Mouse (Mus musculus) heart, adult 2 months (tissue): Measurements from ENCODE around the gene Agtrap. TPM values are rescaled to one million over a fixed set of nuclear protein-coding genes. Genes with fewer than 3 reads are reported as not detected.

Experiments
- DNase-seq, 2 experiments: peaks; one replicate each; pipeline ENCODE4 v3.0.0; 2021
- H3K27ac ChIP-seq: fragments of 200-600 bp; 2 replicates; pipeline ENCODE4 v1.8.1; 2022
- H3K27me3 ChIP-seq: fragments of 200-500 bp; 2 replicates; pipeline ENCODE4 v1.6.1; 2012; ENCODE audit warnings: mild to moderate bottlenecking, low read length, inconsistent platforms, mixed read lengths; ENCODE audit not compliant: control insufficient read depth, insufficient read depth
- H3K36me3 ChIP-seq: fragments of 200-500 bp; 2 replicates; pipeline ENCODE4 v1.6.1; 2012; ENCODE audit warnings: low read length, inconsistent platforms; ENCODE audit not compliant: control insufficient read depth, insufficient read depth
- H3K4me1 ChIP-seq: fragments of 200-500 bp; 2 replicates; pipeline ENCODE4 v1.6.1; 2011; ENCODE audit warnings: low read length; ENCODE audit not compliant: control insufficient read depth, insufficient read depth
- H3K4me3 ChIP-seq: fragments of 200-600 bp; 2 replicates; pipeline ENCODE4 v1.8.1; 2022
- H3K79me2 ChIP-seq: fragments of 200-500 bp; replicated peaks from 2 replicates; pipeline ENCODE4 v1.6.1; 2012; ENCODE audit warnings: mild to moderate bottlenecking, inconsistent platforms, low read length, moderate library complexity, mixed read lengths; ENCODE audit not compliant: control insufficient read depth, insufficient read depth
- H3K9ac ChIP-seq: fragments of 200-500 bp; 2 replicates; pipeline ENCODE4 v1.6.1; 2012; ENCODE audit warnings: low read depth, mild to moderate bottlenecking, control low read depth, inconsistent platforms, low read length, mixed read lengths
- CTCF ChIP-seq: fragments of 200-600 bp; IDR thresholded peaks from 2 replicates; pipeline ENCODE4 v1.8.1; 2022; ENCODE audit warnings: antibody characterized with exemption, mild to moderate bottlenecking, moderate library complexity
- EP300 ChIP-seq: fragments of 200-500 bp; IDR thresholded peaks from 2 replicates; pipeline ENCODE4 v1.6.1; 2011; ENCODE audit warnings: low read depth, low read length, control low read depth; ENCODE audit not compliant: insufficient read depth
- POLR2A ChIP-seq: fragments of 200-500 bp; IDR thresholded peaks from 2 replicates; pipeline ENCODE4 v1.6.1; 2011; ENCODE audit warnings: mild to moderate bottlenecking, low read depth, low read length, control low read depth; ENCODE audit not compliant: insufficient read depth
- WGBS: fragments of 180-500 bp; shearing (Covaris S2); methylation state at CpG from one replicate; pipeline ENCODE4 v1.1.7; 2018; 5-methylcytosine and 5-hydroxymethylcytosine counted together
- intact Hi-C: fragments of 180-260 bp; cut with DNase I; formaldehyde crosslinking; loops from one replicate; pipeline ENCODE4 v1.15.1; 2025
- polyA plus RNA-seq: library from polyadenylated mRNA; depleted of rRNA; stranded (reverse); fragments of >200 nt; gene quantifications from 2 replicates; pipeline ENCODE4 v1.2.3, GENCODE M21; 2012
- total RNA-seq, 2 experiments: library from RNA; stranded (reverse); gene quantifications; 2 replicates each; pipeline ENCODE4 v1.2.3; 2021

Gene Agtrap
- total and polyA plus RNA-seq, 3 experiments: 38.3 to 47.1 (median 40.2) TPM

DNA sequence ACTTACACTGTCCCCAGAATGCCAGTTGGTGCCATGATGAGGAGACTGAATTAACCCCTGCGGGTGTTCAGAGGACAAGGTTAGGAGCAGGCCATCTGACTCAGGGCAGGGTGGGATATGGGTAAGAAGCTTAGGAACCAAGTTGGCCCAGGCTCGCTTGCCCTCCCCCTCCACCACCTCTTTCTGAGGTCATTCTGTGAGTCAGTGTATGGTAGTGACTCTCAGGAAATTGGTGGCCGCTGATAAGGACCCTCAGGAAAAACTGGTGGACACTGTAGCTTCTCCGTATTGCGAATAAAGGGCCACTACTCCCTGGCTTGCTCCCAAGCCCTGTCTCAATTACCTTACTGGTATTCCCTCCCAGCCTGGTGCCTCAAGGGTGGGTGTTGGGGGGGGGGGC, 21.4 kb upstream of the Agtrap start:
- no peak for DNase-seq
- no peak overlapping the region for H3K4me3 ChIP-seq
- WGBS: 49% methylated on average over 5 of the region's 5 CpGs
- no peak for TF ChIP-seq CTCF
- TF ChIP-seq EP300: no peak
- TF ChIP-seq POLR2A: no peak
- no peaks in the 10 kb centered on the region for H3K36me3 ChIP-seq
- no peak overlapping the region for H3K9ac ChIP-seq
- intact Hi-C loops: no loop called here
- no peak overlapping the region for H3K27ac ChIP-seq
- H3K27me3 ChIP-seq: no peaks in the 10 kb centered on the region
- H3K79me2 ChIP-seq: no peaks in the 10 kb centered on the region
- no peaks in the 10 kb centered on the region for H3K4me1 ChIP-seq

- H3K36me3 ChIP-seq: no peaks in the 10 kb centered on the region
- no peaks in the 10 kb centered on the region for H3K79me2 ChIP-seq
- no peak for DNase-seq
- no peak overlapping the region for H3K27ac ChIP-seq
- 30% methylated on average over 7 of the region's 7 CpGs for whole genome bisulfite sequencing
- H3K4me3 ChIP-seq: no peak overlapping the region
- H3K9ac ChIP-seq: no peak overlapping the region
- intact Hi-C loops: no loop called here
- TF ChIP-seq POLR2A (no peak), EP300 (no peak), CTCF (no peak)
- H3K27me3 ChIP-seq: no peaks in the 10 kb centered on the region
- H3K4me1 ChIP-seq: no peaks in the 10 kb centered on the region
Observed at GRCm38 (mm10) chr4:148108565-148109100, 20.8 kb upstream of the Agtrap start.

DNA sequence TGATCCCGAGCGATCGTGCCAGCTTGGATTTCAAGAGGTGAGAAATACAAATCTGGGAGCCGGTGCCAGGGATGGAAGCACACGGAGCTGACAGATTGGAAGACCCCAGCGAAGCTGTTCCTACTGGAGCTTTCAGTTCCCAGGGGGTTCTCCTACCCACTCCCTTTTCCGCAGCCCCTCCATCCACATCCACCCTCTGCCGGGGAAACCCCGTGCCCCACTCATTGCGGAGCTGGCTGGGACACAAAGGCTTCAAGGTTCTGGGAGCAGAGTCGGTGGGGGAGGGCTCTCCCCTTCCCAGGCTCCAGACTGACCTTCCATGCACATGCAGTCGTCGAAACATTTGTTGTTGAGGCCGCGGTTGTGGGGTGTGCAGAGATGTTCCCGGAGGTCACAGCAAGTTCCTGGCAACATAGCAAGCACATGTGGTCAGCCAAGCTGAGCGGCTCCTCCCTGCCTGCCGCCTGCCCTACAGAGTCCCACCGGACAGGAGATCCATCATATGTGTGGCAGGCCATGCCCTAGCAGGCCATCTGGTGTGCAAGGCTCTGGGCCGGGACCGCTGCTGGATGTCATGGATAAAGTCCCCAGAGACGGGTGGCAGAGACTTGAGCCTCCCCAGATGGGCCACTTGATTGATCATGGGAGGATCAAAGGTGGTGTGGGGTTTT, 19.9 kb upstream of the Agtrap start:
- TF ChIP-seq CTCF (no peak), POLR2A (no peak), EP300 (no peak)
- DNase-seq: no peak
- Histone ChIP-seq H3K27ac (no peak overlapping the region), H3K9ac (no peak overlapping the region), H3K79me2 (no peaks in the 10 kb centered on the region), H3K4me1 (no peaks in the 10 kb centered on the region), H3K4me3 (no peak overlapping the region), H3K27me3 (no peaks in the 10 kb centered on the region), H3K36me3 (no peaks in the 10 kb centered on the region)
- intact Hi-C loops: no loop called here
- WGBS: 40% methylated on average over 22 of the region's 22 CpGs

- no peak overlapping the region for H3K4me3 ChIP-seq
- H3K27ac ChIP-seq: no peak overlapping the region
- H3K9ac ChIP-seq: no peak overlapping the region
- no peaks in the 10 kb centered on the region for H3K36me3 ChIP-seq
- H3K4me1 ChIP-seq: no peaks in the 10 kb centered on the region
- no peak for DNase-seq
- intact Hi-C loops: no loop called here
- WGBS: 81% methylated on average over 3 of the region's 3 CpGs
- H3K79me2 ChIP-seq: no peaks in the 10 kb centered on the region
- TF ChIP-seq POLR2A (no peak), CTCF (no peak), EP300 (no peak)
- H3K27me3 ChIP-seq: no peaks in the 10 kb centered on the region
Observed at GRCm38 (mm10) chr4:148104146-148104545, 16.3 kb upstream of the Agtrap start.

DNA sequence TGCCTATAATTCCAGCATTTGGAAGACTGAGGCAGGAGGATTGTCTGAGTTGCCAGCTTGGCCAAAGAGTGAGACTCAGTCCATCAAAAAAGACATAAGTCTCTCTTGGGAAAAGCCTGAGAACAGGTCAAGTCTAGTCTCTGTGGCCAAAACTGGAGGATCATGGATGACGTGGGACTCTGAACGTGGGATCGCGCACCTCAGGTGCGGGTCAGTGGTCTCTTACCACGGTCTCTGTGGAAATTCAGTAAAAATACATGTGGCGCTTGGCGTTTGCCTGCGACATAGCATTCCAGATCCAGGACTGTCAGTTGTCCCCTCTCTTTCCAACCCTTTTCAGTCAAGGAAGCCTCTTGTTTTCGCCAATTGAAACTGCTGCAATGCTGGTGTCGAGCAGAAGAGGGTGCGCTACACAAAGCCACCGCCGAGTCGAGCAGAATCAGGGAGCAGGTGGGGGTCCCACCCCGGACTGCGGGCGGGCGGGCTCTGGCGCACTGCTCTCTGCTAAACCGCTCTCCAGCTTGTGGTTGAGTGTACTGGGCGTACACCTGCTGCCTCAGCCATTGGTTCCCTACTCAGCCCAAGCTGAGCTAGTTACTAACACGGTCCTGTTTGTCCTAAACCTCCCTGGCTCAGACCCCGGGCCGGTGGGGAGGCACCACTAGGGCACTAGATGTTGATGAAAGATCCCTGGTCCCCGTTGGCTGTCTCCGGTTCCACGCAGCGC, 14.1 kb upstream of the Agtrap start:
- no peaks in the 10 kb centered on the region for H3K79me2 ChIP-seq
- H3K36me3 ChIP-seq: no peaks in the 10 kb centered on the region
- DNase-seq: peak; percentile 62 to 69
- H3K9ac ChIP-seq: peak overlapping the region; percentile 17
- peak overlapping the region; percentile 36; the same call in 1 of the 2 replicates for H3K4me3 ChIP-seq
- TF ChIP-seq CTCF (peak; percentile 78), POLR2A (no peak)
- no peaks in the 10 kb centered on the region for H3K27me3 ChIP-seq
- no peak overlapping the region for H3K27ac ChIP-seq
- 19% methylated on average over 29 of the region's 29 CpGs for WGBS
- no peaks in the 10 kb centered on the region for H3K4me1 ChIP-seq
- intact Hi-C loops: no loop called here

GRCm38 (mm10) chr4:148098666-148099065, 10.8 kb upstream of the Agtrap start:
- Histone ChIP-seq H3K36me3 (no peaks in the 10 kb centered on the region), H3K4me3 (no peak overlapping the region), H3K4me1 (no peaks in the 10 kb centered on the region), H3K9ac (no peak overlapping the region), H3K27me3 (no peaks in the 10 kb centered on the region), H3K79me2 (no peaks in the 10 kb centered on the region), H3K27ac (no peak overlapping the region)
- 29% methylated on average over 3 of the region's 3 CpGs for WGBS
- no peak for DNase-seq
- no peak for TF ChIP-seq EP300
- no peak for TF ChIP-seq POLR2A
- no peak for TF ChIP-seq CTCF
- intact Hi-C loops: no loop called here
